Mouse (Mus musculus) spleen, adult 18-20 months (tissue): ENCODE results near the gene Tas1r1.
"Not testable (repeated sequence)": the region's sequence is repeated elsewhere in the genome, so short reads cannot be mapped to it uniquely, and the experiment has no call there.

Experiments
- DNase-seq, 2 experiments: peaks; one replicate each; pipeline ENCODE4 v3.0.0; 2022; ENCODE audit warnings: mixed read lengths in 2 of 2

The Tas1r1 gene

DNA sequence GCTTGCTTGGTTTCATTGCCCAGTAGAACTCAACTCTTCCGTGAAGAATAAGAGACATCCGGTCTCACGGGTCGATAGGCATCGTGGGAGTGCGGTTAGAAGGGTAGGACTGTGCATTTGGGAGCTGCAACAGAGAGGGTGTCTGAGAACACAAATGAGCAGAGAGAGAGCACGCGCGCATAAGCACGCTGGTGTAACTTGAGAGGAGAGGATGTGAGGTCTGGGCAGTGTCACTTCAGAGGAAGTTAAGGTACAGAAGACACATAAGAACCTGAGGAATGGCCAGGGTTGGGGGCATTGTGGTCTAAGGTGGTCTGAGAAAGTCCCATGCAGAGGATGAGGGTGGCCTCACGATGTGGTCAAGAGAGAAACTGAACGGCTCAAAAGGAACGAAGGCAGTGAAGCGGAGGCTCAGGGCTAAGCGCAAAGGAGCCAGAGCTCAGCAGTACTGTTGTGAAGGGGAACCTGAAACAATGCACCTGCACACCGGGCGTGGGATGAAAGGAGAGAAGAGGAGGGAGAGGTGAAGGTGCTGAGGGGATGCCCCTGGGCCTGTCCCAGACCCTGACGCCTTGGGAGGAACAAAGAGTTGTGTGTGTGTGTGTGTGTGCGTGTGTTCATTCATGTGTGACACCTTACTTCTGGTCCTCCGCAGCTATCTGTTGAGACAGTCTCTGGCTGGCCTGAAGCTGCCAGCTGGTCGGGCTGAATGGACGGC lies 3.7 kb upstream of the Tas1r1 start:
- peak; percentile 27 to 31 for DNase-seq

GRCm38 (mm10) chr4:152039831-152040310 lies 1.5 kb upstream of the Tas1r1 start:
- DNase-seq, result no peak

DNA sequence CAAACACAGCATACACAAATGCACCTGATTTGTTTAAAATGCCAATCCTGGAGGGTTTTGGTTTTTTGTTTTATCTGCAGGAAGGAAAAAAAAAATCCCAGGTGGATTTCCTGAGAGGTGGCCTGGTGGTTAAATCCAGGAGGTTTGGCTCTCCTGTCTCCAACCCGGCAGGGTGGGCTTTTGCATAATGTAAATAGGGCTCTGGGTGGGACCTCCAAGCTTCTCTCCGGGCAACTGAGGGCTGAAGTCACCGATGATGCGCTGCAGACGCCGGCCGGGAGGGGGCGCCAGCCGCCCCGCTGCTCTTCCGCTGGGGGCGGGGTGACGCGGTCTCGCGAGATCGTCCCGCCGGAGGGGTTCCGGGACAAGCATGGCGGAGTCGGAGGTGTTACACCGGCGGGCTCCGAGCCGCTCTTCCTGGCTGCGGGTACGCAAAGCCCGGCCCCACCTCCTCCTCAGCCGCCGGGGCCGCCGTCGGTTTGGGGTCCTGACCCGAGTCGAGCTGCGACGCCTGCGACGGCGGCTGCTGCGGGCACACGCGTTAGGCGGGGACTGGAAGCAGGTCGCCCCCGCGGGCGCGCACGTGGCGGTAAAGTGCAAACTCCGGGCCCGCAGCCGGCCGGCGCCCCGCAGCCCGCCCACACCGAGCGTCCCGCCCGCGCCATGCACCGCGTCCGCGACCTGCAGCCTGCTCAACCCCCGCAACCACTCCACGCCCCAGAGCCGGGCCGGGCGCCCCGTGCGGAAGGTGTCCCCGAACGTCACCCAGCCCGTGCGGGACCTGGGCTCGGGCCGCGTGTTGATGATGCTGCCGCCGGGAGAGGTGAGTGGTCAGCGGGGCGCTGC lies 840 bp upstream of the Tas1r1 start, which contains the start of gene Nol9:
TSS of gene Nol9 (plus strand) at position 337 of the 846 bp plus-strand sequence.
- peak; percentile 89 to 97 for DNase-seq

- DNase-seq, result not testable (repeated sequence)
Measured at GRCm38 (mm10) chr4:152036464-152036863, 1.9 kb downstream of the Tas1r1 start.

DNA sequence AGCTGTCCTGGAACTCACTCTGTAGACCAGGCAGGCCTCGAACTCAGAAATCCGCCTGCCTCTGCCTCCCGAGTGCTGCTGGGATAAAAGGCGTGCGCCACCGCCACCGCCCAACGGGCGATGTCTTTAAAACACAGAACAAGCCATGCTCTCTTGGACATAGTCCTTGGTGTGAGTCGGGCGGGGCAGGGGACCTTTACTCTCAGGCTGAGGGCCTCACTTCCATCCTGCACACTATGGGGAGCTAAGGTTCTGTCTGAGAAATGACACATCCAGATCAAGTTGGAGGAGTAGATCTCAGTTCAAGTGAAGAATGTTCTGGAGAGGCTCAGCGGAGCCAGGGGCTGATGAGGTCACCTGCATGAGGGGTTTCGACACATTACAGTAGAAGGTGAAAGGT lies 5.4 kb downstream of the Tas1r1 start:
- DNase-seq, result no peak

DNA sequence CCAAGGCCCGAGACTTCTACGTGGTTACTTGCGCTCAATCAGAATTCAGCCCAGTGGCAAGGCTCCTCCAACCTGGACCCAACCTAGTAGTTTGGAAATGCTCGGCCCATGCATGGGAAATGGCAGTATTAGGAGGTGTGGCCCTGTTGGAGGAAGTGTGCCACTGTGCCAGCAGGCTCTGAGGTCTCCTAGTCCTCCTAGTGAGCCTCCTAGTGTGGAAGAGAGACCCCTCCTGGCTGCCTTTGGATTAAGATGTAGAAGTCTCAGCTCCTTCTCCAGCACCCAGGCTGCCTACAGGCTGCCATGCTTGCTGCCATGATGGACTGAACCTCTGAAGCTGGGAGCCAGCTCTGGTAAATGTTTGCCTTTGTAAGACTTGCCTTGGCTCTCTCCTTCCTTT lies 8.4 kb downstream of the Tas1r1 start:
- no peak for DNase-seq

DNA sequence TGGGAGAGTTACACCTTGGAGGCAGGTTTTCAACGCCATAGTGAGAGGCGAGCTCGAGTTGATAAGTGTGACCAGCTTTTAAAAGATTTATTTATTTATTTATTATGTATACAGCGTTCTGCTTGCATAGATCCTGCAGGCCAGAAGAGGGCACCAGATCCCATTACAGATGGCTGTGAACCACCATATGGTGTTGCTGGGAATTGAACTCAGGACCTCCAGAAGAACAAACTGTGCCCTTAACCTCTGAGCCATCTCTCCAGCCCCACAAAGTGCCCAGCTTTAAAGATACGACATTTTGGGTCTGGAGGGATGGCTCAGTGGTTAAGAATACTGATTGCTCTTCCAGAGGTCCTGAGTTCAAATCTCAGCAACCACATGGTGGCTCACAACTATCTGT lies 9.3 kb downstream of the Tas1r1 start:
- DNase-seq, result no peak

DNA sequence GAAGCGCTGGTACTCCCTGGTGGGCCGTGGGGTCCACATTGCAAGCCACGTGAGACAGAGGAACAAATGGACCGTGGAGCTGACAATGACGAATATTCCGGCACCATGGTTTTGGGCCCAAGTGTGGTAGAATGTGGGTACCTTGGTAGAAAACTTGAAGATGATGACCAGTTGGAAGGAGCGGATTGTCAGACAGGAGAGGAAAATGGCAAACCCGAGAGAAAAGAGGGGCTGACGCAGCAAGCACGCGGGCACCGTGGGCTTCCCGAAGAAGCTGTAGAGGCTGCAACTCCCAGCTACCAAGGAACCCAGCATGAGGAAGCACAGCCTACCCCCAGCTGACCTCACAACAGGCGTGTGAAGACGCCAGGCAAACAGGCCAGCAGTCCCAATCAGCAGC lies 9.9 kb downstream of the Tas1r1 start:
- no peak for DNase-seq

DNA sequence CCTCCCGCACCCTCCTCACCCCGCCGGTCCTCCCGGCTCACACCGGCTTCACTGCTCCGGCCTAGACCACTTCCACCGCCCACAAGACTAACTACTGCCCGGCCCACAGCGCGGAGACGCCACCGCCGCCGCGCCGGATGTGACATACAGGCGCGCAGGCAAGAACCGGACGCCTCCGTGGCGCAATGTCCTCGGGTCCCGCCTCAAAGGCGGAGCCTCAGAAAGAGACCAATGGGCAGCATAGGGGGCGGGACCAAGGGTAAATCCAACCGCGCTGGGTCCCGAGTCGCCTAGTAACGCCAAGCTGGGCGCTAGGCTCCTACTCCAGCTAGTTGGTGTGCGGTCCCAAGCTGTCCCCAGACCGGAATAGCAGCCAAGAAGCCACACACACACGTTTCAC lies 10.8 kb downstream of the Tas1r1 start, which contains the start of gene Zbtb48:
TSS of gene Zbtb48 (minus strand) at position 148 of the 400 bp plus-strand sequence.
- peak; percentile 90 to 94 for DNase-seq

GRCm38 (mm10) chr4:152026751-152027508 lies 11.4 kb downstream of the Tas1r1 start:
- DNase-seq, result no peak

DNA sequence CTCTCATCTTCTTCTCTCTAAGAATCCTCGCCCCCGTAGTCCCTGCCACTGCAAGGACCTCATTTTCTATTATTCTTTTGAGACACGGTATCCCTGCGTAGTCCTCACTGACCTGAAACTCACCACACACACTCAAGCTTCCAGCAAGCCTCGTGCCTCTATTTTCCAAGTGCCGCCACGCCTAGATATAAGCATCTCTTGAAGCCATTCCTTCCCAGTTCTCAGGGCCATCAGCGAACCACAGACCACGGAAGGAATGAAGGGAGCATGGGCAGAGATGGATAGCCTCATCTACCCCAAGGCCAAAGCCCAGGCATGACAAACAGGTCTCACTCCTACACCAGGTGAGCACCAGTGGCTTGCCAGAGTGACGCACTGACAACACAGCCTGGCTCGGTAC lies 13.8 kb downstream of the Tas1r1 start:
- DNase-seq, result no peak

GRCm38 (mm10) chr4:152022506-152022905 lies 15.9 kb downstream of the Tas1r1 start:
- DNase-seq, result no peak

DNA sequence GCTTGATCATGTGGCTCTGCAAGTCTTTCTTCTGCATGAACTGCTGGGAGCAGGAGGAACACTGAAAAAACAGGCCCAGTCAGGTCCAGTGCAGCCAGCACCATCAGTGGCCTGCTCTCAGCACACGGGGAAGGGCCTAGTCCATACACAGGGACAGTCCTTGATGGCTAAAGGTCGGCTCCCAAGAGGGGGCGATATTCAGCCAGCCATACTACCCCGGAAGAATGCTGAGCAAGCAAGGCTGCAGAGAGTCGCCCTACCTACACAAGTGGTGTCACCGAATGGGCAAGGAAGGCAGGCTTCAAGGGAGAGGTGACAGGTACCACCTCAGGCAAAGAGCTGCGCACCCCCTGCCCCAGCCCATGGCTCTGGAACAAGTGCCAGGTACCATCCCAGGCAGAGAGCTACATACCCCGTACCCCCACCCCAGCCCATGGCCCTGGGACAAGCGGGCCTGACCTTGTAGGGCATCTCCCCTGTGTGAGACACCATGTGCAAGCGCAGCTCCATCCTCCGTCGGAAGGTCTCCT lies 16.7 kb downstream of the Tas1r1 start:
- no peak for DNase-seq

- DNase-seq, result no peak
Measured at GRCm38 (mm10) chr4:152020024-152020423, 18.3 kb downstream of the Tas1r1 start.

- no peak for DNase-seq
Measured at GRCm38 (mm10) chr4:152019073-152019472, 19.3 kb downstream of the Tas1r1 start.

DNA sequence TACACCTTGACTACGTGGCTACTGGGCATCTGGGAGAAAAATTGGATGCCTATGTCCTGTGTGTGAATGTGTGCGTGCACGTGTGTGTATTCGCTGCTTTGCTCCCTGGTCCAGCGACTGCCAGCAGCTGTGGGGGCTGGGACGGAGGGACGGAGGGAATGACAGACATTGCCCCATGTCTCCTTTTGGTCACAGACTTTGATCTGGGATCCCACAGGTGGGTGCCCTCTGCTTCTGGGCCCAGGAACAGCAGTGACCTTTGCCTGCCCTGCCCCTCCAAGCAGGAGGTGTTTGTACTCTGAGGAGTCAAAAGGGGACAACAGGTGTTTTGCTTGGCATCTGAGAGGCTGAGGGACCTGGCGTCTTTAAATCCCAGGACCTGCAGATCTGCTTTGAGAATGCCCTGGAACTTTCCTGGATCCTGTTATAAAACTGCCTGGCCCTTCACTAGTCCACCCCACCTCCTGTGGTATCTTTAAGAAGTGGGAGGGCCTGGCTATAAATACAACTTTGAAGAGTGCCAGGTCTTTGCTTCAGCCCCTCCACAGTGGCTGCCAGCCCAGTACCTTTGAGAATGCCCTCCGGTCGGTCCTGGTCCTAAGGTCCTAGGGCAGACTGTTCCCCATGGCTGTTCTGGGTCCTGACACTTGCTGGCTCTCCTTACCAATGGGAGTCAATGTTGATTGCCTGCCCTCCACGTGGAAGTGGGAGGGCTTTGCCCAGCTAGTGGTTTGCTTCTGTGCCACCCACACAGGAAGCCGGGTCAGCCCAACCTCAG lies 25.1 kb downstream of the Tas1r1 start:
- DNase-seq, result no peak

GRCm38 (mm10) chr4:152012109-152012508 lies 26.3 kb downstream of the Tas1r1 start:
- no peak for DNase-seq

DNA sequence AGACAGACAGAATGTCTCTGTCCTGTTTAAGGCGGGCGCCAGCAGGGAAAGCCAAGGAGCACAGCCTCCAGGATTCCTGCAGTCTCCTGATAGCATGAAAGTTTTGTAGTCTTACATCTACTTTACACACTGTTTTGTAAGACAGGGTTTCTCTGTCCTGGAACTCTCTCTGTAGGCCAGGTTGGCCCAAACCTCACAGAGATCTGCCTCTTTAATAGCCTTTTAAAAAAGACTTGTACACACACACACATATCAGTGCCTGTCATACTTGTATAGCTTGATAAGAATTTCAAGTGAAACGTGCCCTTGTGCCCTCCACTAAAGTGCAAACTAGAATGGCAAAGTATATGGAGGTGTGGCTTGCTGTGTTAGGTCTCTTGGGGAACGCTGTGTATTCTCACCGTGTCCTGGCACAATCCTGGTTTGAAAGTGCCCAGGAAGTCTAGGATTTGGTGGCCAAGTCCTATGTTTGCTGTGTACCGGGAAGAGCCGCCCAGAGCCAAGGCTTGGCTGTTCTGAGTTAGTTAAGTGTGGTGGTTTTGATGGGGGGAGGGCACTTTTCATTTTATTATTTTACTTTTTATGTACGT lies 27.1 kb downstream of the Tas1r1 start:
- DNase-seq, result no peak

GRCm38 (mm10) chr4:152010707-152011134 lies 27.6 kb downstream of the Tas1r1 start:
- no peak for DNase-seq

DNA sequence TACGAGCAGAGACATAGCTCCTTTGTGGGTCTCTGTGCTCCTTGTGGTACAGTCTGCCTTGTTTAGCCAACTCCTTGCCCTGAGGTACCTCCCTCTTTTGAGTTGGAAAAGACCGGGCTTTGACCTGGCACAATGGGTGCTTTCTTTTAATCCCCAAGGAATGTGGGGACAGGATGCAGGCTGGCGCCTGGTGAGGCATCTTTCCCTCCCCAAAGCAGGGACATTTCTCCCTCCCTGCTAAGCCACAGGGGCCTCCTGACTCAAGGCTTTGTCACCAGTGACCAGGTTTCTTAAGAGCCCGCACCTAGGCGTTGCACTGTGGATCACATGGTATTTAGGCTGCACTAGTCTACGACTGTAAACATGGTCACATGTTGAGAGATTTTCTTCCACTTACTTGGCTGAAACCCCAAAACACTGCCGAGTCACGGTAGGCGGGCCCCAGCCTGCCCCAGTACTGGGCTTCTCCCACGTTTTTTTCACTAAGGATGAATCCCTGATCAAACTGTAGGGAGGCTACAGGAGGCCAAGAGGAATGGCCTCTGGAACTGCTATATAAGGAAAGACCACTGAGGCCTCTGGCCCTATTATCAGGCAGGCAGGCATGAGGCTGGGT lies 28.2 kb downstream of the Tas1r1 start:
- DNase-seq, result no peak
